Mouse (Mus musculus): Measurements from ENCODE around the gene Mvb12b. TPM values are rescaled to one million over a fixed set of nuclear protein-coding genes. Genes with fewer than 3 reads are reported as not detected.

Mvb12b gene
- polyA plus RNA-seq, 1 experiment from 2014 or later, result 16.6 TPM

DNA sequence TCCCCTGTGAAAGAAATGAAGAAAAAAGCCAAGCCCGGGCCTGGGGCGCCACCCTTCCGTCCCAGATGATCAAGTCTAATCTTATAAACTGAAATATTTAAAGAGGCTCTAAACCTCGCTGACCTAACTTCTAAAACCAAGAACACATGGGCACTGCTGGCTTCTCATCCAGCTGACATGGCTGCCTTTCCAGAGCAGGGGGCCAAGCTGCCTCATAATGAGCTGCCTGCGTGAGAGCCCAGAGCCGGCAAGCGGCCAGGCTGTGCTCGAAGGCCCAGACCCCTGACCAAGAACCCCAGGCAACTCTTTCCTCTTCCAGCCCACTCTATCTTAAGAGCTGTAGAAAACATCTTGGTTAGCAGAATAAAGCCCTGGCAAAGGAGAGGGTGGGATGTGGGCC lies 73.2 kb downstream of the Mvb12b start:
- Histone ChIP-seq H3K27me3 (ENCODE audit: insufficient read depth, poor library complexity, severe bottlenecking) (peaks cover 11% of the 10 kb centered on the region; the same call in 1 of the 2 replicates), H3K27ac (no peak overlapping the region), H3K4me3 (no peak overlapping the region), H3K36me3 (peaks cover 9% of the 10 kb centered on the region), H3K9me3 (no peaks in the 10 kb centered on the region), H3K4me1 (peaks cover 30% of the 10 kb centered on the region)
- no peak for DNase-seq (ENCODE audit: low spot score)
- 78% methylated on average over 8 of the region's 8 CpGs for WGBS

- 53% methylated on average over 8 of the region's 8 CpGs for WGBS
- peaks cover 30% of the 10 kb centered on the region for H3K4me1 ChIP-seq
- peaks cover 11% of the 10 kb centered on the region; the same call in 1 of the 2 replicates for H3K27me3 ChIP-seq (ENCODE audit: insufficient read depth, poor library complexity, severe bottlenecking)
- no peak for DNase-seq (ENCODE audit: low spot score)
- H3K4me3 ChIP-seq, result no peak overlapping the region
- no peak overlapping the region for H3K27ac ChIP-seq
- H3K9me3 ChIP-seq, result no peaks in the 10 kb centered on the region
- H3K36me3 ChIP-seq, result 0 out of 2 replicates have a peak, but pooled peaks cover 3% of the 10 kb centered on the region
Measured at GRCm38 (mm10) chr2:33813501-33814240, 74.1 kb downstream of the Mvb12b start.

DNA sequence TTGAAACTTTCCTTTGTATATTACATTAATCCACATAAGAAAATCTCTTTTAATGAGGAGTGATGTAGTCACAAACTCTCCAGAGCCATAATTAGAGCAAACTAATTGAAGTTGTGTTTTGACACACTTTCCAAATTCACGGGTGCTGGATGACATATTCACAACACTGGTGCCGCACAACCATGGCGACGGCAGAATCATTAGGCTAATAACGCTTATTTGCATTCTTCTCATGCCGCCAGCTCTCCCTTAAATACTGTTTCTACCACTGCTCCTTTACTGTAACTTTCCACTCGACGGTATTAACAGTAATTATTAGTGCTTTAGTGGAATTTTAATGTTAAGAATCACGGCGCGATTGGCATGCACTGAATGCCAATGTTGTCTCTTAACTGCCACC lies 74.8 kb downstream of the Mvb12b start:
- no peak for DNase-seq (ENCODE audit: low spot score)
- Histone ChIP-seq H3K27me3 (ENCODE audit: insufficient read depth, poor library complexity, severe bottlenecking) (peaks cover 11% of the 10 kb centered on the region; the same call in 1 of the 2 replicates), H3K9me3 (no peaks in the 10 kb centered on the region), H3K4me3 (no peak overlapping the region), H3K4me1 (peaks cover 30% of the 10 kb centered on the region), H3K27ac (no peak overlapping the region), H3K36me3 (no peaks in the 10 kb centered on the region)
- WGBS, result 71% methylated on average over 11 of the region's 11 CpGs

DNA sequence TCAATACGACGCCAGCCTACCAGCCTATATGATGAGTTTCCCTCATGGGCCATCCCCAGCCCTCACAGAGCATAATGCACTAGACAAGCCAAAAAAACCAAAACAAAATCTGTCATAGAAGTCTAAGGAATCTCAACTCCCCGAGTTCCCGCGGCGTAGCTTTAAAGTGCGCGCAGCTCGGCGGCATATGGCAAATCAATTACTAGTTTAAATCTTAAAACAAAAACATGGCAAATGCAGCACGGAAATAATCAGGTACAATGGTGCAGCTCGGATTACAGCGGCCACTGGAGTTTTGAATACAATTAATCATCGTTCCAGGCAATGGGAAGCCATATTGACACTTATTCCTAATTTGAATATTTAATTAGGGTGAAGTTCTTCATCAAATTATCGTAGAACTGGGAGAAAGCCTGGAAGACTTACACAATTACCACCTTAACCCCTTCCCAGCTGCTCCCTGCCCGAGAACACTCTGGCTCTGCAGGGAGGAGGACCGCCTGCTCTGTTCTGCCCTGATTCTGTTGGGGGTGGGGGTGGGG lies 76.3 kb downstream of the Mvb12b start:
- no peaks in the 10 kb centered on the region for H3K36me3 ChIP-seq
- H3K4me1 ChIP-seq, result peaks cover 25% of the 10 kb centered on the region
- H3K27ac ChIP-seq, result no peak overlapping the region
- no peak for DNase-seq (ENCODE audit: low spot score)
- 69% methylated on average over 17 of the region's 17 CpGs for WGBS
- no peak overlapping the region for H3K4me3 ChIP-seq
- peaks cover 3% of the 10 kb centered on the region; the same call in 1 of the 2 replicates for H3K27me3 ChIP-seq (ENCODE audit: insufficient read depth, poor library complexity, severe bottlenecking)
- no peaks in the 10 kb centered on the region for H3K9me3 ChIP-seq

DNA sequence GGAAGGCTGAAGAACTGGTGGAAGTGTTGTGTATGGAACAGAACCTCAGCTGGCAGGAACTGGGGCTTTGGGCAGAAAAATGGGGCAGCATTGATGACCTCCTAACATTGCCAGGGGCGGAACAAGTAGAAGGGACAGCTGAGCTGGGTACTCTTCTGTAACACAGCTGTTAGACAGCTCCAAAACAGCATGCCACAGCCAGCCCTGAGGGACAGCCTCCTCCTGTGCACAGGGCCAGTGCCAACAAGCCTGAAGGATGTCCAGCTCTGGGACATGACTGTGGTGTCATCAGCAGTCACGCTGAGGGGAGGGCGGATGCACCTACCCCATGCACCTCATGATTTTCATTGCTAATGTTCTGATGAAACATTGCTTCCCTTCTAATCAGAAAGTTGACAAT lies 78.7 kb downstream of the Mvb12b start:
- no peaks in the 10 kb centered on the region for H3K9me3 ChIP-seq
- H3K4me1 ChIP-seq, result peaks cover 19% of the 10 kb centered on the region
- H3K4me3 ChIP-seq, result no peak overlapping the region
- no peak overlapping the region for H3K27ac ChIP-seq
- no peaks in the 10 kb centered on the region for H3K36me3 ChIP-seq
- DNase-seq (ENCODE audit: low spot score), result no peak
- peaks cover 3% of the 10 kb centered on the region; the same call in 1 of the 2 replicates for H3K27me3 ChIP-seq (ENCODE audit: insufficient read depth, poor library complexity, severe bottlenecking)
- 88% methylated on average over 3 of the region's 3 CpGs for whole genome bisulfite sequencing

GRCm38 (mm10) chr2:33808032-33808431 lies 79.7 kb downstream of the Mvb12b start:
- Histone ChIP-seq H3K4me3 (no peak overlapping the region), H3K27me3 (ENCODE audit: insufficient read depth, poor library complexity, severe bottlenecking) (peaks cover 3% of the 10 kb centered on the region; the same call in 1 of the 2 replicates), H3K27ac (no peak overlapping the region), H3K9me3 (no peaks in the 10 kb centered on the region), H3K4me1 (peaks cover 10% of the 10 kb centered on the region), H3K36me3 (no peaks in the 10 kb centered on the region; the same call in 1 of the 2 replicates)
- 89% methylated on average over 5 of the region's 5 CpGs for WGBS
- no peak for DNase-seq (ENCODE audit: low spot score)

DNA sequence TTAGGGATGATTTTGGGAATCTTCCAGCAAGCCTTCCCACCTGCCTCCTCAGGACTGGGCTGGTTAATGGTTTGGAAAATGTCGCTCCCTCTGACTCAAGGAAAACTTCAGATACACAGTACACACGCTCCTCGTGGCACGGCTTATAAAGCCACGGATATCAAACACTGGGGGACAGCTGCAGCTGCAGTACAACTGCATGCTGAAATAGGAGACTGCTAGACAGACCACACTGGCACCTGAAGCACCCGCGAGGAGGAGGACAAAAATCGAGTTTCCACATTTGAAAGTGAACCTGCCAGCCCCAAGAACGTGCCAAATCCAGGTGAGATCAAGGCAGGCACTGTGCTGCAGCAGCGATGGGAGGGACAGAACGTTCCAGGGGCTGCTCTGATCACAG lies 82.1 kb downstream of the Mvb12b start:
- Histone ChIP-seq H3K36me3 (peaks cover 14% of the 10 kb centered on the region), H3K4me1 (peaks cover 16% of the 10 kb centered on the region), H3K4me3 (no peak overlapping the region), H3K9me3 (no peaks in the 10 kb centered on the region), H3K27me3 (ENCODE audit: insufficient read depth, poor library complexity, severe bottlenecking) (peaks cover 3% of the 10 kb centered on the region; the same call in 1 of the 2 replicates), H3K27ac (no peak overlapping the region)
- DNase-seq (ENCODE audit: low spot score), result no peak
- WGBS, result 85% methylated on average over 11 of the region's 11 CpGs

DNA sequence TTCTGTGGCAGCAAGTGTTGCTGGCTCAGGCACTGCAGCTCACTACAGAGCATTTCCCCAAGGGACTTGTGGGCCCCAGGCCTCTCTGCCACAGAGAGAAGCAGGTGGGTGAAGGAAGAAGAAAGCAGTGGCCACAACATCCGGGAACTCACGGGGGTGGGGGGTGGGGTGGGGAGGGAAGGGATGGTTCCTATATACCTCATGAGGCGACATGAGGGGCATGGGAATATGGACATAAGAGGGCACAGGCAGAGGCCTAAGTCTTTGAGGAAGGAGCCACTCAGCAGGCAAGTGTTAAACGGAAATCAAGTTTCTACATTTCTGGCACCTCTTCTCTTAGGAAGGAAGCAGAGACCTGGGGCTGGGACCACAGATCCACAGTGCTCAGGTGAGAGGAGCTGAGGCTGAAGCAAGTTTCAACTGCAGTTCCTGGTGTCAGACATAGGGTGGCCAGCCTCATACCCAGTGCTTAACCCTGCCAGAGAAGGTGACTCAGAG lies 84.0 kb downstream of the Mvb12b start:
- 86% methylated on average over 4 of the region's 4 CpGs for WGBS

DNA sequence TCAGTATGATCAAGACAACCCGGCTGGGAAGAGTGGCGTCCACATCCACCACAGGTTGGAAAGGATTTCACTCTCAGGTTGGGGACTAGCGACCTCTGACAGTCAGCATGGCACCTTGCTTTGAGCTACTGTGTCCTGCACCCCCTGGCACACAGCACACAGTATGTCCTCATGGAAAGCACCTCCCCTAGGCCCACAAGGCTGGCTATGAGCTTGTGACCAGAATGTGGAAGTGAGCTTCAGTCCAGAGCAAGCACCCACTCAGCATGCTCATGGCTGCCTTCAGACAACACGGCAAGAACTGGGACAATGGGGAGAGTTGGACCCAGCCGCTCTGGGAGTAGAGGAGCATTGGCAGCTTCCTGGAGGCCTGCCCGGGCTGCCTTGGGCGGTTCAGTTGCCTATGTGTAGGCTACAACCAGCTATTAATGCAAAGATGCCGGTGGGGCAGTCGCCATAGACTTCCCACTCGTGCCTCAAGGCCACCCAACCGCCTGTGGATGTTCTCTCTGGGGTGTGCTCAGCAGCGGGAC lies 84.6 kb downstream of the Mvb12b start:
- Histone ChIP-seq H3K4me1 (peaks cover 21% of the 10 kb centered on the region), H3K9me3 (no peaks in the 10 kb centered on the region), H3K27me3 (ENCODE audit: insufficient read depth, poor library complexity, severe bottlenecking) (peaks cover 3% of the 10 kb centered on the region; the same call in 1 of the 2 replicates), H3K27ac (no peak overlapping the region), H3K4me3 (no peak overlapping the region), H3K36me3 (peaks cover 14% of the 10 kb centered on the region)
- 90% methylated on average over 12 of the region's 12 CpGs for WGBS
- DNase-seq (ENCODE audit: low spot score), result no peak

More for the DNA sequence above, 84.0 kb downstream of the Mvb12b start:
- no peak for DNase-seq (ENCODE audit: low spot score)
- no peak overlapping the region for H3K4me3 ChIP-seq
- H3K4me1 ChIP-seq, result peaks cover 21% of the 10 kb centered on the region
- no peak overlapping the region for H3K27ac ChIP-seq
- H3K36me3 ChIP-seq, result peaks cover 14% of the 10 kb centered on the region
- peaks cover 3% of the 10 kb centered on the region; the same call in 1 of the 2 replicates for H3K27me3 ChIP-seq (ENCODE audit: insufficient read depth, poor library complexity, severe bottlenecking)
- no peaks in the 10 kb centered on the region for H3K9me3 ChIP-seq

GRCm38 (mm10) chr2:33801760-33802159 lies 86.0 kb downstream of the Mvb12b start:
- H3K4me3 ChIP-seq, result no peak overlapping the region
- no peak overlapping the region for H3K27ac ChIP-seq
- WGBS, result 81% methylated on average over 13 of the region's 13 CpGs
- no peak for DNase-seq (ENCODE audit: low spot score)
- peaks cover 3% of the 10 kb centered on the region; the same call in 1 of the 2 replicates for H3K27me3 ChIP-seq (ENCODE audit: insufficient read depth, poor library complexity, severe bottlenecking)
- peaks cover 23% of the 10 kb centered on the region for H3K4me1 ChIP-seq
- H3K9me3 ChIP-seq, result no peaks in the 10 kb centered on the region
- H3K36me3 ChIP-seq, result peaks cover 14% of the 10 kb centered on the region

DNA sequence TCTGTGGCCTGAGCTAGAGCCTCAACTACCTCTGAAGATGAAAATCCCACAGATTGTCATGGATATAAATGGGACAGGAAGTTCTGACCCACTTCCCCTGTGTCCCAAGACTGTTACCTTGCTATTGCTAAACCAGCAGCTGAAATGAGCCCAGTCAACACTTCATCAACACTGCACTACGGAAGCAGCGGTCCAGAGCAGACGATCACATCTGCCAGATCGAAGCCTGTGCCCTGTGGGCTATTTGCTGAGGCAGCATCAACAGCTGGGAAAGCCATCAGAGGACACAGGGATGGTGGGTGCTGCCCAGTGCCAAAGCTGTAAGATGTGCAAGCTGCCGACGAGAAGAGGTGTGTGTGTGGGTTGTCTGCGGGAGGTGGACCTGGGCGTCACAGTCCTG lies 86.4 kb downstream of the Mvb12b start:
- H3K9me3 ChIP-seq, result no peaks in the 10 kb centered on the region
- peaks cover 3% of the 10 kb centered on the region; the same call in 1 of the 2 replicates for H3K27me3 ChIP-seq (ENCODE audit: insufficient read depth, poor library complexity, severe bottlenecking)
- H3K4me3 ChIP-seq, result no peak overlapping the region
- H3K36me3 ChIP-seq, result peaks cover 14% of the 10 kb centered on the region
- no peak for DNase-seq (ENCODE audit: low spot score)
- H3K27ac ChIP-seq, result no peak overlapping the region
- peaks cover 26% of the 10 kb centered on the region for H3K4me1 ChIP-seq
- 81% methylated on average over 8 of the region's 8 CpGs for WGBS

GRCm38 (mm10) chr2:33800221-33800620 lies 87.5 kb downstream of the Mvb12b start:
- DNase-seq (ENCODE audit: low spot score), result no peak
- Histone ChIP-seq H3K36me3 (peaks cover 14% of the 10 kb centered on the region), H3K27ac (no peak overlapping the region), H3K9me3 (no peaks in the 10 kb centered on the region), H3K27me3 (ENCODE audit: insufficient read depth, poor library complexity, severe bottlenecking) (0 out of 2 replicates have a peak, but pooled peaks cover 3% of the 10 kb centered on the region), H3K4me1 (peaks cover 31% of the 10 kb centered on the region), H3K4me3 (no peak overlapping the region)
- WGBS, result 85% methylated on average over 6 of the region's 6 CpGs
